Mouse (Mus musculus): ENCODE results near the gene Tesmin.

The Tesmin gene

GRCm38 (mm10) chr19:3388629-3389057, at the start of gene Tesmin:
Gene Tesmin, plus strand, starts transcription at chr19:3388857.
- peak; percentile 35 for DNase-seq

GRCm38 (mm10) chr19:3339187-3339586, 49.5 kb upstream of the Tesmin start:
- DNase-seq: no peak

DNA sequence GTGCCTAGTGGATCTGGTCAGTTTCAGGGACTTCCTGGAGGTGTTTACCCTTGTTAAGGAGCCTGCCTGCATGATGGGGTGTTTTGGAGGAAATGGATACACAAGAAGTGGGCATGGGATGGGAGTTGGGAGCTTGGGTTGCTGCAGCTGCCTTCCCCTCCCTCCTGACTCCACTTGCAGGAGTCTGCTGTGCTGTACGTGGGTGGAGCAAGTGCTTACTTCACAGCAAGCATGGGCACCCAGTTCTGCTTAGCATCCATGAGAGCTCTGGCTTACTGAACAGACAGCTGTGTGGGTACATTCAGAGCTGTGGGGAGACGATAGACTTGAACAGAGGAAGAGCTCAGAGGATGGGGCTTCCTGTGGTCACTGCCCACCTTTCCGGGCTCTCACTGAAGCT, 47.6 kb upstream of the Tesmin start:
- DNase-seq: no peak

GRCm38 (mm10) chr19:3343929-3344328, 44.7 kb upstream of the Tesmin start:
- no peak for DNase-seq

DNA sequence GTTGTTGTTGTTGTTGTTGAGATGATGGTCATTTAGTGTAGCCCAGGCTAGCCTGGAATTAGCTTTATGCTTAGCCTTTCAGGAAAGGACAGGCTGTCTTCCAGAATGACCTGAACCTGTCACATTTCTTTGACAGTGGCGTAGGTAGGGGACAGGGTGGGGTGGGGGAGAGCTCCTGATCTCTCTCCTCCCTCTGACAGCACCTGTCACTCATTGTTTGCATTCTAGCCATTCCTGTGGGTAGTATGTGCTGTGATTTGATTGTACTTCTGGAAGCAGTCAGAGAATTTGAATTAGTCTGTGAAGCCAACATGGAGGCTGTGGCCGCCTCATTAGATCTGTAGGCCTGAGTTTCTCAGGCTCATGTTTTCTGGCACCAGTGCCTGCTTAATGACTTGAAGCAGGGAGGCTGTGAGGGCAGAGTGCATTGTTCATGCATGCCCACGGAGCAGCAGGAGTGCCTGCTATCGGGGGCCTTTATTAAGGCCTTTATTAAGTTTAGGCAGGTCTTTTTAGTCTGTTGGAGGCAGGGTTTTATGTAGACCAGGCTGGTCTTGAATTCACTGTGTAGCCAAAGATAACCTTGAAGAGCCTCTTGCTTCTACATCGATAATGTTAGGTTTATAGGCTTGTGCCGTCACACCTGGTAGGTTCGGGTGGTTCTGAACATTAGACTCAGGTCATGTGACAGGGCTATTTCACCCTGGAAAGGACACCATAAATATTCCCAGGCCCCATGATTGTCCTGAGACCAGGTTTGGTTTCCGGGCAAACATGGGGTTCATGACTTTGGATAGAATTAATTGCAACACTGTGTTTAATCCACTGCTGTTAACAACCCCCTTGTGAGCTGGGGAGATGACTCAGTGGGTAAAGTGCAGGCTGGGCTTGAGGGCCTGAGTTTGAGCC, 43.8 kb upstream of the Tesmin start:
- no peak for DNase-seq

DNA sequence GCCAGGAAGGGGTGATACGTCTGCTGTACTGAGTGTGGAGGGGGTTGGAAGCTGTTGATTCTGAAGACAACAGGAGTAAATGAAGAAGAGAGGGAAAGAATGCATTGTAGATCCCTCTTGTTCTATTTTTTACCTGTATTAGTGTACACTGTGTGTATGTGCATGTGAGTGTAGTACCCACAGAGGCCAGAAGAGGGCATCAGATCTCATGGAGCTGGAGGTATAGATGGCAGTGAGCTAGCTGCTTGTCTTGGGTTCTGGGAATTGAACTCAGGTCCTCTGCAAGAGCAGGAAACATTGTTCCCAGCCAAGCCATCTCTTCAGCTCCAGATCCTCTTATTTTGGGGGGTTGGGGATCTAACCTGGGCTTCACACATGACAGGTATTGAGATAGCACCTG, 40.9 kb upstream of the Tesmin start:
- no peak for DNase-seq

- DNase-seq: no peak
Observed at GRCm38 (mm10) chr19:3353415-3354111, 35.1 kb upstream of the Tesmin start.

DNA sequence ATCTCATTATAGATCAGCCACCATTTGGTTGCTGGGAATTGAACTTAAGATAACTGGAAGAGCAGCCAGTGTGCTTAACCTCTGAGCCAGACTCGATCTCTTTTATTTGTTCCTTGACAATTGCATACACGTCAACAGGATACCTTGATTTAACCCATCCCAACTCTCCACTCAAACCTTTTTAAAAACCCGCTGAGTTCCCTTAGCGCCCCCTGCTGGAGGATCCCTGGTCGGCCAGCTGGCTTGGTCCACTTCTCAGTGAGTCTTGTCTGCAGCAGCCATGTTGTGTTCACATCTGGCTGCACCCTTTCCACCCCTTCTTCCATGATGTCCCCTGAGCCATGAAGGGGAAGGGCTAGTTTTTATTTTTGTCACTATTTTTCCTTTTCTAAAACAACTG, 33.6 kb upstream of the Tesmin start:
- DNase-seq: no peak

DNA sequence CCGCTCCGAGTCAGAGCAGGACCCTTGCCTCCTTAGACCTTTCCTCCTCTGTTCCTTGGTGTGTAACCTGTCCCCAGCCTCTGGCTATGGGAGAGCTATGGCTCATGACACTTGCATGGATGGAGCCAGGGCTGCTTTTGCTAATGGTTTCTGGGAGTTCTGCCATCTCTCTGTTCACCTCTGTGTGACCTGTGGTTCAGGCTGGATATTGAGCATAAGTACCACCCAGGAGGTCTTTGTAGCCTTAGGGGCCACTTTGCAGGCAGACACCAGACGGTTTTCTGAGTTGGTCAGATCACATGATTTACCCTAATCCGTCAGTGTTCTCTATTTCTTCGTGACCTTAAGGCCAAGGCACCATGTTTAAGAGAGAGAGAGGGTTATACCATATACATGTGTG, 32.1 kb upstream of the Tesmin start:
- DNase-seq: no peak

DNA sequence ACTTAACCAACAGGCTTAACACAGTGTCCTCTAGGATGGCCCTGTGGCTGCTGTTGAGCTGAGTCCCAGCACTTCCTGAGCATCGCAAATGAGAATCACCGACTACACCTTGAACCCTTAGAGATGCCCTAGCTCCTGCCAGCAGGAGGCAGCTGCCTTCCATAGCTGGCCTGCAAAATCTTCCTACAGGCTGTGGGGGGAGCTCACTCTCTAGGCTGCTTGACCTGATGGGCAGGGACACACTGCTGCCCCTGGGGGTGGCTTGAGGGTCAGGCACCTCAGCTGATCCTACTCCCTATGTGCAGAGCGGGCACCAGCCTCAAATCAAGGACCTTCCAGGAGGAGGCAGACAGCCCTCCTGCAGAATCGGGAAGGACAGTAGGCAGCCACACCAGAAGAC, 31.0 kb upstream of the Tesmin start:
- DNase-seq: no peak

GRCm38 (mm10) chr19:3359841-3360588, 28.6 kb upstream of the Tesmin start:
- DNase-seq: no peak

DNA sequence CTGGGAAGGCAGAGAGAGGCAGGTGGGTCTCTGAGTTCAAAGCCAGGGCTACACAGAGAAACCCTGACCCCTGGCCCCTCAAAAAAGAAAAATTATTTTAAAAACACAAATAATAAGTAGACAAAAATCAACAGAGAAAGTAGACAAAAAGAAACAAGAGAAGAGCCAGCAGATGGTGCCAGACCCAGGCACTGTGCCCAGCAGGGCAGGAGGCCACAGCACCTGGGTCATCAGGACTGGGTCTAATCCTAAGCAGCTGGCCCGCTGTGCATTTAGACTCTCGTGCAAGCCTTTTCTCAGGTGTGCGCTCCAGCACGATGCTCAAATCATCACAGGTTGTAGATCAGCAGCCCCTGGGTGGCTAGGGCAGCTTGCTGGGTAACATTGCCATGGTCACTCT, 25.1 kb upstream of the Tesmin start:
- no peak for DNase-seq

- no peak for DNase-seq
Observed at GRCm38 (mm10) chr19:3365089-3365488, 23.6 kb upstream of the Tesmin start.

GRCm38 (mm10) chr19:3368276-3368675, 20.4 kb upstream of the Tesmin start:
- no peak for DNase-seq

- DNase-seq: no peak
Observed at GRCm38 (mm10) chr19:3373380-3373779, 15.3 kb upstream of the Tesmin start.

DNA sequence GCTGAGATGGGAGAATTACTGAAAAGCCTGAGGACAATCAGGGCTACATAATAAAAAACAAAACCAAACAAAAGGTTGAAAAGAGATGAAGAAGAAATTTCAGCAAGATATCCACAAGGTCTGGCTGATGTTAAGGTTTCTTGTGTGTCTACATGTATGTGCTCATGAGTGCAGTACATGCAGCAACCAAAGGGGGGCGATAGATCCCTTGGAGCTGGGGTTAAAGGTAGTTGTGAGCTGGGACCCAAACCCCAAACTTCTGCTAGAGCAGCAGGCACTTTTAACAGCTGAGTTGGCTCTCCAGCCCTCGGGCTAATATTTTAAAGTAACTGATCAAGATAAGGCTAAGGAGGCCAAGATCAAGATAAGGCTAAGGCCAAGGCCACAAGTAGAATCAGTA, 14.6 kb upstream of the Tesmin start:
- no peak for DNase-seq

GRCm38 (mm10) chr19:3375945-3376495, 12.6 kb upstream of the Tesmin start:
- DNase-seq: no peak

GRCm38 (mm10) chr19:3376966-3377715, 11.5 kb upstream of the Tesmin start:
- DNase-seq: no peak

DNA sequence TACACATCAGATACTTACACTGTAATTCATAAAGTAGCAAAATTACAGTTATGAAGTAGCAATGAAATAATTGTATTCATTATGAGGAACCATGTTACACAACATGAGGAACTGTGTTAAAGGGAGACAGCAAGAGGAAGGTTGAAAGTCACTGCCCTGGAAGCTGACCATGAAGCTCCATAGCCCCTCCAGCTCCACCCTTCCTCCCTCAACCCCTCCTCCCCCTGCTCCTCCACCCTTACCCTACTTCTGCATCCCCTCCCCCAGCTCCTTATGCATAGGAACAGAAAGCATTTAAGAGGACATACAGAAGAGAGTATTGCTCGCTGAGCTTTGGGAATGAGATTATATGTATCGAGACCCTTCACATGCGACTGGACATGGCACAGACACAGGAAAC, 10.0 kb upstream of the Tesmin start:
- no peak for DNase-seq

DNA sequence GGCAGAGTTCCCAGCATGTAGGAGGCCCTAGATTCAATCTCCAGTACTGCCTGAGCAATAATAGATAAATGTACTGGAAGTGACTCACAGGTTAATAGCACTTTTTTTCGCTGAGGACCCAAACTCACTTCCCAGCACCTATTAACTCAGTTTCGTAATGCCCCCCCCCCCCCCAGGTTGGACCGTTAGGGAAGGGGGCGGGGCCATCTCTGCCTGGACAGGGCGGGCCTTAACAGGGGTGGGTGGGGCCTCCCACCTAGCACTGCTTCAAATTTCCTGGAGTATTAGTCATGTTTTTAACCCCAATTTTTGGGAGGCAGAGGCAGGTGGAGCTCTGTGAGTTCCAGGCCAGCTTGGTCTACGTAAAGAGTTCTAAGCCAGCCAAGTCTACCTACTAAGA, 596 bp upstream of the Tesmin start:
- DNase-seq: no peak

DNA sequence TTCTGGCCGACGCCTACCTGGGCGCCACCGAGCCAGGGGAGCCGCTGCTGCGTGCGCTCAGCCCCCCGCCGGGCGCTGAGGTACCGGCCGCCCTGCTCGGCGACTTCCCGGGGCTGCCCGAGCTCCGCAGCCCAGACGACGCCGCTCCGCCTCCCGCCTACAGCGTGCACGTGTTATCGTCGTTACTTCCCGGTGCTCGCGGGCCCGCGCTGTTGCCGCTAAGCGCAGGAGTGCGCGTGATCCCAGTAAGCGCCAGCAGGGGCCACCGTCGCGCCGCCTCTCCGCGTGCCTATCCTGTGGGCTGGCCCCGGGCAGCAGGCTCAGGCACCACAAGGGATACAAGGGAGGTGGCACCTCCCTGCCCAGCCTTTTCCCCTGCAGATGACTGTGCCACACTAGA, 432 bp downstream of the Tesmin start:
- peak; percentile 26 for DNase-seq

GRCm38 (mm10) chr19:3392384-3392783, 3.7 kb downstream of the Tesmin start:
- DNase-seq: no peak

Measured in cerebellum, adult 11 months (tissue).